Mouse (Mus musculus): ENCODE data around the gene Olfr1338. TPM values are rescaled to one million over a fixed set of nuclear protein-coding genes. Genes with fewer than 3 reads are reported as not detected.
"Not testable (repeated sequence)": the region's sequence is repeated elsewhere in the genome, so short reads cannot be mapped to it uniquely, and the experiment has no call there.

The Olfr1338 gene
- polyA plus RNA-seq (2015; fragmentation: Nextera tagmentation; extraction: Ambion mirVana), result not detected in 2 replicates

- Histone ChIP-seq H3K4me1 (no peaks in the 10 kb centered on the region), H3K27ac (no peak within 1 kb of the TSS), H3K9ac (no peak within 1 kb of the TSS), H3K27me3 (replicated peaks) (no peaks in the 10 kb centered on the region), H3K4me2 (no peak within 1 kb of the TSS), H3K4me3 (no peak within 1 kb of the TSS), H3K36me3 (replicated peaks) (no peaks in the 10 kb centered on the region), H3K9me3 (no peaks in the 10 kb centered on the region)
- WGBS, result 95% methylated on average over 1 of the region's 1 CpGs
- no peak for ATAC-seq (replicated peaks)
These were observed at the start of gene Olfr1338 for GRCm38 (mm10) chr4:118758637-118759036. Olfr1338 (minus strand) TSS chr4:118758737.

GRCm38 (mm10) chr4:118792796-118793195 lies 34.3 kb upstream of the Olfr1338 start:
- H3K4me2 ChIP-seq; H3K4me1 ChIP-seq; H3K36me3 ChIP-seq (replicated peaks); H3K9ac ChIP-seq; H3K27me3 ChIP-seq (replicated peaks); H3K27ac ChIP-seq; H3K4me3 ChIP-seq; ATAC-seq (replicated peaks); H3K9me3 ChIP-seq: not testable (repeated sequence)

DNA sequence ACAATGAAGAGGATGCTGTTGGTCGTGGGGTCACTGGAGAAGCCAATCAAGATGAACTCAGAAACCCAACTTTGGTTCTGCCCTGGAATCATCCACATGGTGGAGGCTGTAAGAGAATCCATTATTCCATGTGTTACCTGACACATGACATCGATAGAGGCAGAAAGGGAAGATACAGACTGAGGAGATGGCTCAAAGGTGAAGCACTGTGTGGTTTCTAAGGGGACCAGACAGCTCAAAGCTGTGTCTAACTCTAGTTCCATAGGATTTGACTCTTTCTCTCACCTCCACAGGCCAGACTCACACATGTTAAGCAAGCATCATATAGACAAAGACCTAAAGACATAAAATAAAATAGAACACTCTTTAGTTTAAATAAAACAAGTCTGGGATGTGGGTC lies 23.9 kb upstream of the Olfr1338 start, which contains the start of gene Olfr1337:
Gene Olfr1337, minus strand, starts transcription at position 101 of the 400 bp plus-strand sequence.
- 94% methylated on average over 2 of the region's 2 CpGs for WGBS
- H3K36me3 ChIP-seq (replicated peaks), result no peaks in the 10 kb centered on the region
- H3K27me3 ChIP-seq (replicated peaks), result no peaks in the 10 kb centered on the region

DNA sequence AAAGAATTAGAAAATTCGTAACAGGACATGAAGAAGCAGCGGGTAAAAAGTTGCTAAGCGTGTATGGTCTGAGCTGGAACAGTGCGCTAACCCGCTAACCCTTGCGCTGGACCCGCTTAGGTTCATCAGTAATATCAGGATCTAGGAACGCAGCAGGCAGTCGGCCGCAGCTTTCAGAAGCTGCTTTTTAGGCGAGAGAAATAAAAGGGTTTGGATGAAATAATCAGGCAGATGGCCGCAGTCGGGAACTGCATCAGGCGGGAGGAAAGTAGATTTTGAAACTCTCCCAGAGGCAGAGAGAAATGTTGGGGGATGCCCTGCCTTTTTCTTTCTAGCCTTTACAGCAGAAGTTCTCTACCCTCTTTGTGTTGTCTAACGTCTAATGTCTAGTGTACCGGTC lies 16.7 kb downstream of the Olfr1338 start:
- ATAC-seq (replicated peaks), result no peak
- H3K9me3 ChIP-seq, result no peaks in the 10 kb centered on the region
- no peak overlapping the region for H3K4me3 ChIP-seq
- no peaks in the 10 kb centered on the region for H3K36me3 ChIP-seq (replicated peaks)
- 5% methylated on average over 16 of the region's 16 CpGs for WGBS
- no peak overlapping the region for H3K27ac ChIP-seq
- H3K4me1 ChIP-seq, result peaks cover 8% of the 10 kb centered on the region; the same call in 1 of the 2 replicates
- H3K27me3 ChIP-seq (replicated peaks), result peaks cover 6% of the 10 kb centered on the region; the same call in 1 of the 2 replicates
- H3K4me2 ChIP-seq, result peak overlapping the region; percentile 26
- H3K9ac ChIP-seq, result no peak overlapping the region

More for the DNA sequence above, 23.9 kb upstream of the Olfr1338 start, which contains the start of gene Olfr1337:
- ATAC-seq (replicated peaks), result no peak
- Histone ChIP-seq H3K9me3 (no peaks in the 10 kb centered on the region), H3K27ac (no peak within 1 kb of the TSS), H3K4me1 (no peaks in the 10 kb centered on the region), H3K4me2 (no peak within 1 kb of the TSS), H3K9ac (no peak within 1 kb of the TSS), H3K4me3 (no peak within 1 kb of the TSS)

DNA sequence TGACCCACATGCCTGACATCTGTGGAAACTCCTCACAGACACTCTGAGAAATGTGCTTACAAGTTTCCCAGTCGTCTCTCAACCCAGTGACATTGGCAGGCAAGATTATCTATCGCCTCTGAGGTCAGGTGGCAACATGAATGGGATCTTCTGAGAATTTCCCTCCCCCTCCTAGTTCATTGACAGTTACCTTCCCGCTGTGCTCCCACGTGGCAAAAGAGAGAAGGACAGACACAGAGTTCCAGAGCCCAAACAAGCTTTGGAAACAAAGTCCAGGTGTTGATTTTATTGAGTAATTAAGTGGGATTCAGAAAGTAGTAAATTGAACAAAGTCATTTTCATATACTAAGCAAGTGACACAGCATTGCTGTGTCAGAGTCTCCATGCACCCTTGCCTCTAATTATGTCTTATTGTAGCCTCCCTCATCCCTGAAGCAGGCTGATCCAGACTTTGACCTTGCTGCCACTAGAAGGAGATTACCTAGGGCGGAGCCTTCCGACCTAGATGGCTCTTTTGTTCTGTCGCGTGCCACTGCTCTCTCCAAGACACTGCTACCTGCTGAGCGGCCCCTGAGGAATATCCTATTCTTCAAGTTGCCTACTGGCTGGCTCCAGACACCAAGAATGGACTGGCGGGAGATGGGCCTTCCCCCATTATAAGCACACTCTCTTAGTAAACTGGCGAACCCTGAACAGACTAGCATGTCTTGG lies 17.4 kb downstream of the Olfr1338 start:
- Histone ChIP-seq H3K9me3 (no peaks in the 10 kb centered on the region), H3K4me2 (peak overlapping the region; percentile 26; the same call in 1 of the 2 replicates), H3K4me1 (peaks cover 8% of the 10 kb centered on the region; the same call in 1 of the 2 replicates), H3K36me3 (replicated peaks) (no peaks in the 10 kb centered on the region), H3K27me3 (replicated peaks) (peaks cover 6% of the 10 kb centered on the region; the same call in 1 of the 2 replicates), H3K9ac (no peak overlapping the region), H3K4me3 (no peak overlapping the region), H3K27ac (no peak overlapping the region)
- ATAC-seq (replicated peaks), result no peak
- WGBS, result 3% methylated on average over 11 of the region's 11 CpGs

DNA sequence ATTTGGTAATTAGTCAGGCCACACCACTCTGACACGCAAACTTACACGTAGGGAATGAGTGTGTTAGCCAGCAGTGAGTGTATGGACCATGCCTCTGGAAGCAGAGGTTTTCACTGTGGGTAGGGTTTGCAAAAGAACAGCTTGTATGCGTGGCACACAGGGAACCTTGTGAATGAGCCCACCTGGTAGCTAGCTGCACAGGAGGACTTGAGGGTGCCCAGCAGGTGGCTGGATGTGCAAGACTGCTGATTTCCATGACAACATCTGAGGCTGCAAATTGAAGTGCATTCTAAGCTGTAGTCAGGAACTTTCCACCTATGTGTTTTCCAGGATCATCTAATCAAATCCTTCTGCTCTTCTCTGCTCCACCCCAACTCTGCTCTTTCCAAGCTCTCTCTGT lies 19.0 kb downstream of the Olfr1338 start:
- no peak overlapping the region for H3K27ac ChIP-seq
- 60% methylated on average over 3 of the region's 3 CpGs for WGBS

DNA sequence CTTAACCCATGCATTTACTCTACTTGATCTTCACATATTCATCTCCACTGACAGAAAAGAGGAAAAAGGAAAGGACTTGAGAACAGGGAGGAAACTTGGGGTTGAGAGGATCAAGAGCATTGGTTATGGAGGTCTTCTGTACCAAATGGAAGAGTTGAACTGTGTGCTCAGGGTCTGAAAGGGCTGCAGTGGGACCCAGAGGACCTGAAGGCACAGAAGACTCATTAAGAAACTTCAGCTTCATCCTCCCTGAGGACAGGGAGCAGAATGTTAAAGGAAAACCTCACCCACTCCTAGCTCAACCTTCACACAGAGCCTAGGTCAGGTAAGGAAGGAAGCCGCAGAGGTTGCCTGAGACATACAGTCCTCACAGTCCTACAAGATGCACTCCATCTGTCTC lies 26.7 kb downstream of the Olfr1338 start, which contains the start of gene Olfr1339:
Gene Olfr1339, plus strand, starts transcription at position 301 of the 400 bp plus-strand sequence.
- no peak within 1 kb of the TSS for H3K4me2 ChIP-seq
- H3K4me3 ChIP-seq, result no peak within 1 kb of the TSS
- 93% methylated on average over 1 of the region's 1 CpGs for WGBS

More for the DNA sequence above, 19.0 kb downstream of the Olfr1338 start:
- H3K4me1 ChIP-seq, result peaks cover 8% of the 10 kb centered on the region; the same call in 1 of the 2 replicates
- no peak overlapping the region for H3K4me3 ChIP-seq
- H3K4me2 ChIP-seq, result no peak overlapping the region
- ATAC-seq (replicated peaks), result no peak
- H3K9ac ChIP-seq, result no peak overlapping the region
- peaks cover 6% of the 10 kb centered on the region; the same call in 1 of the 2 replicates for H3K27me3 ChIP-seq (replicated peaks)
- H3K9me3 ChIP-seq, result no peaks in the 10 kb centered on the region
- H3K36me3 ChIP-seq (replicated peaks), result no peaks in the 10 kb centered on the region

DNA sequence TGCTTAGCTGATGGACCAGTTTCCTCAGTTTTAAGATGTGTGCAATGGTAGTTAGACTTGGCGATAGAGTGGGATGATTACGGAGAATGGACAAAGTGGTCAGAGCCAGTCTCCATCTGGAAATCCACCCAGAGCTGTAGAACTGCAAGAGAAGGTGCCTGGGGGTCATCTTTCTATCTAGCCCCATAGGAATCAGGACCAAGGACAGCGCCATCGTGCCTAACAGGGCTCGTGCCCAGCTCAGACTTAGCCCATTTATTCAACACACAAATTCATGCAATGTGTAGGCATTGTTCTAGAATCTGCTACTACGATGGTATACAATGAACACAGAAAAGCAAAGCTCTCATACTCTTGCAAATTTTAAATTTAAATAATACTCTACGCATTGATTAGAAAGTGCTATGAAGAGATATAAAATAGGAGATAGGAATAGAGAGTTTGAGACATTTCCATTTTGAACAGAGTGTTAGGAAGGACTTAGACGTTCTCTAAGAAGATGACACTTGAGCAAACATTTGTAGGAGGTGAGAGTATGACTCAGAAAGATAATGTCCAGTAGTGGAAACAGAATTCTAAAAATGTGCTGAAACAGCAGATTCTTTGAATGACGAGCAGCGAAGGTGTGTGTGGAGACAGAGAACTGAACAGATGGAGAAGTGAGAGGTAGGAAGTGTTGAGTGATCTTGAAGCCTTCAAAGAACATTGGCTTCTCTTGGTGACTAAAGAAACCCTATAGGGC lies 36.6 kb downstream of the Olfr1338 start:
- no peak overlapping the region for H3K27ac ChIP-seq
- 60% methylated on average over 10 of the region's 10 CpGs for WGBS
- no peak for ATAC-seq (replicated peaks)

More for the DNA sequence above, 26.7 kb downstream of the Olfr1338 start, which contains the start of gene Olfr1339:
- Histone ChIP-seq H3K36me3 (replicated peaks) (no peaks in the 10 kb centered on the region), H3K27me3 (replicated peaks) (no peaks in the 10 kb centered on the region), H3K27ac (no peak within 1 kb of the TSS), H3K4me1 (no peaks in the 10 kb centered on the region), H3K9ac (no peak within 1 kb of the TSS), H3K9me3 (no peaks in the 10 kb centered on the region)
- no peak for ATAC-seq (replicated peaks)

GRCm38 (mm10) chr4:118719838-118720237 lies 38.7 kb downstream of the Olfr1338 start, which contains the start of gene Olfr1340:
Olfr1340 (plus strand) TSS chr4:118720138.
- Histone ChIP-seq H3K4me2 (no peak within 1 kb of the TSS), H3K36me3 (replicated peaks) (no peaks in the 10 kb centered on the region), H3K27ac (no peak within 1 kb of the TSS), H3K4me3 (no peak within 1 kb of the TSS), H3K9ac (no peak within 1 kb of the TSS), H3K27me3 (replicated peaks) (no peaks in the 10 kb centered on the region), H3K9me3 (no peaks in the 10 kb centered on the region), H3K4me1 (no peaks in the 10 kb centered on the region)
- no peak for ATAC-seq (replicated peaks)

More for the DNA sequence above, 36.6 kb downstream of the Olfr1338 start:
- Histone ChIP-seq H3K4me3 (no peak overlapping the region), H3K27me3 (replicated peaks) (no peaks in the 10 kb centered on the region), H3K4me2 (no peak overlapping the region), H3K9ac (no peak overlapping the region), H3K4me1 (no peaks in the 10 kb centered on the region), H3K9me3 (no peaks in the 10 kb centered on the region), H3K36me3 (replicated peaks) (no peaks in the 10 kb centered on the region)

- no peak overlapping the region for H3K4me3 ChIP-seq
- WGBS, result 18% methylated on average over 1 of the region's 1 CpGs
- no peak for ATAC-seq (replicated peaks)
These were observed 46.9 kb downstream of the Olfr1338 start for GRCm38 (mm10) chr4:118711656-118712055.

GRCm38 (mm10) chr4:118708086-118708485 lies 50.5 kb downstream of the Olfr1338 start:
- WGBS, result 79% methylated on average over 5 of the region's 5 CpGs
- no peak overlapping the region for H3K27ac ChIP-seq
- H3K4me2 ChIP-seq, result no peak overlapping the region
- no peaks in the 10 kb centered on the region for H3K36me3 ChIP-seq (replicated peaks)
- no peak overlapping the region for H3K4me3 ChIP-seq
- 0 out of 2 replicates have a peak, but pooled peaks cover 2% of the 10 kb centered on the region for H3K27me3 ChIP-seq (replicated peaks)
- no peaks in the 10 kb centered on the region for H3K4me1 ChIP-seq
- no peak overlapping the region for H3K9ac ChIP-seq
- H3K9me3 ChIP-seq, result no peaks in the 10 kb centered on the region
- no peak for ATAC-seq (replicated peaks)

More at GRCm38 (mm10) chr4:118711656-118712055, 46.9 kb downstream of the Olfr1338 start:
- Histone ChIP-seq H3K9me3 (no peaks in the 10 kb centered on the region), H3K27me3 (replicated peaks) (no peaks in the 10 kb centered on the region), H3K27ac (no peak overlapping the region), H3K4me1 (no peaks in the 10 kb centered on the region), H3K4me2 (no peak overlapping the region), H3K36me3 (replicated peaks) (no peaks in the 10 kb centered on the region), H3K9ac (no peak overlapping the region)

DNA sequence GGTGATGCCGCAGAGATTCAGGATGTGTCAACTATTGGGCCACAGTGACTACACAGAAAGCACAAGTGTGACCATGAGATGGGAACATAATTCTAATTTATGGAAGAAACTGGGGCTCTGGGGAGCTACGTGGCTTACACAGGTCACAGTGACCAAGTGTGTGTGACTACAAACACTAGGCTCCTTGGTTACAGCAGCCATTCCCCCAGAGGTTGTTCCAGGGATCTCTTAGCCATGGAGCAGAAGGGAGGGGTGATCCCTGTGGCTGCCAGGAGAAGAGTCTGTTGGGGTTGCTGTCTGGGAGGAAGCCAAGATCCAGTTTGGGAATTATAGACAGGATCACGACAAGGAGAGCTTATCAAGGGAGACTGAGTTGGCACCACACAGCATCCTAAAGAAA lies 55.3 kb downstream of the Olfr1338 start, which contains the start of gene Olfr1341:
Gene Olfr1341, plus strand, starts transcription at position 301 of the 400 bp plus-strand sequence.
- 81% methylated on average over 3 of the region's 3 CpGs for WGBS

More for the DNA sequence above, 55.3 kb downstream of the Olfr1338 start, which contains the start of gene Olfr1341:
- Histone ChIP-seq H3K4me1 (no peaks in the 10 kb centered on the region), H3K27me3 (replicated peaks) (0 out of 2 replicates have a peak, but pooled peaks cover 2% of the 10 kb centered on the region), H3K36me3 (replicated peaks) (no peaks in the 10 kb centered on the region), H3K4me2 (no peak within 1 kb of the TSS), H3K9me3 (no peaks in the 10 kb centered on the region), H3K27ac (no peak within 1 kb of the TSS), H3K9ac (no peak within 1 kb of the TSS), H3K4me3 (no peak within 1 kb of the TSS)
- ATAC-seq (replicated peaks), result no peak
